Mouse (Mus musculus) brain, embryonic 18.5 days (tissue): ENCODE results near the gene Fbxo41.

Experiments
- DNase-seq: peaks from one replicate; pipeline ENCODE4 v3.0.0-alpha.2; 2012; ENCODE audit warnings: low read depth, low spot score

Gene Fbxo41

DNA sequence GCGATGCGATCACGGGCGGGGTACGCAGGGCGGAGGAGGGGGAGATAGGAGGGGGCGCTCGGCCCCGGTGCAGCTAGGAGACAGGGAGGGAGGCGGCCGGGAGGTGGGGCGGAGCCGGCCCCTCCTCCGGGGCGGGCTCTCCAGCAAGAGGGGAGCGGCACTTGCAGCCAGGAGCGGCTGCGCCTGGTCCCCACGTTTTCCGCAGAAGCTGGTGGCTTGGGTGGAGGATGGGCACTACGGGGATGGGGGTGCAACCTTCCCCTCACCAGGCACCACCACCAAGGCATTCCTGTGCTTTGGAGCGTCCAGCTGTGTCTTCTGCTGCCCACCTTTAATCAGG is at the start of gene Fbxo41:
Gene Fbxo41, minus strand, starts transcription at position 84 of the 340 bp plus-strand sequence.
- DNase-seq, result peak; percentile 66

DNA sequence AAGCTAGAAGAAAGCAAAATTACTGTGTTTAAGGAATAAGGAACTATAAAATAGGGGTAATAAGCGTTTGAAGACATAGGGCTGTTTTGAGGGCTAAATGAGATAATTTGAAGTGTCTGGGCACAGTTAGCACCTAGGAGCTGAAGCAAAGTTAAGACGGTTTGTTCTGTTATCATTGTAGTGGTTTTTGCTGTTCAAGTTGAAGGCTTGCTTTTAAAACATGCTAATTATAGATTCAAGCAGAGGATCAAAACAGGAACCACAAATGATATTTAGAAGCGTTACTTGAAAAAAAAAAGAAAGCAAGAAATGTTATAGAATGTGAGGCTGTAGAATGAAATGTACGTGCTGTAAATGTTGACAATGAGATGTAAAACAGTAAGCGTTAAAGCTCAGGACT is 44.8 kb upstream of the Fbxo41 start:
- DNase-seq, result no peak

DNA sequence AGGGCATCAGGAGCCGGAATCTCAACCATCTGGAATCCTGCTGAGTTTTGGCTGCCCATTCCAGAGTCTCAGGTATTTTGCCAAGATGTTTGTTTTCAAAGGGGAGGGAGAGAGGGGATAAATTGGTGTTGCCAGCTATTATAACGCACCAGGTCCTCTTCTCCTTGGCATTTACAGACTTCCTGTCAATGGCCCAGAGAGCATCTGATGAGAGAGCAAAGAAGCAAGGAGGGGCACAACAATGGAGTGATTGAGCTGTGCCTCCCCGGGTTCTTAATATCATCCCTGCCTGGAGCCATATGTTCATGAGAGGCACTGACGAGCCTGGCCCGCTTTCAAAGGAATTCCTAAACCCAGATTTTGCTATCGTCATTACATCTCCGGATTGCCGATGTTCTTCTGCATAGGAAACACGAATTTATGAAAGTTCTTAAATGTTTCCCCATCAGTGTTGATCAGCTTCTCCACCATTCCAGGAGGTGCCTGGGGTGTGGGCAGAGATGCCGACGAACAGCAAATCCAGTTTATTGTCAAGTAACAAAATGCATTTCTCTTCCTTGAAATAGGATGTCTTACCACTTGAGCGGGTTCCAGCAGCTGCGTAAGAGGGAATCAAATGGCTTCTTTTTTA is 41.6 kb upstream of the Fbxo41 start:
- DNase-seq, result peak; percentile 4

DNA sequence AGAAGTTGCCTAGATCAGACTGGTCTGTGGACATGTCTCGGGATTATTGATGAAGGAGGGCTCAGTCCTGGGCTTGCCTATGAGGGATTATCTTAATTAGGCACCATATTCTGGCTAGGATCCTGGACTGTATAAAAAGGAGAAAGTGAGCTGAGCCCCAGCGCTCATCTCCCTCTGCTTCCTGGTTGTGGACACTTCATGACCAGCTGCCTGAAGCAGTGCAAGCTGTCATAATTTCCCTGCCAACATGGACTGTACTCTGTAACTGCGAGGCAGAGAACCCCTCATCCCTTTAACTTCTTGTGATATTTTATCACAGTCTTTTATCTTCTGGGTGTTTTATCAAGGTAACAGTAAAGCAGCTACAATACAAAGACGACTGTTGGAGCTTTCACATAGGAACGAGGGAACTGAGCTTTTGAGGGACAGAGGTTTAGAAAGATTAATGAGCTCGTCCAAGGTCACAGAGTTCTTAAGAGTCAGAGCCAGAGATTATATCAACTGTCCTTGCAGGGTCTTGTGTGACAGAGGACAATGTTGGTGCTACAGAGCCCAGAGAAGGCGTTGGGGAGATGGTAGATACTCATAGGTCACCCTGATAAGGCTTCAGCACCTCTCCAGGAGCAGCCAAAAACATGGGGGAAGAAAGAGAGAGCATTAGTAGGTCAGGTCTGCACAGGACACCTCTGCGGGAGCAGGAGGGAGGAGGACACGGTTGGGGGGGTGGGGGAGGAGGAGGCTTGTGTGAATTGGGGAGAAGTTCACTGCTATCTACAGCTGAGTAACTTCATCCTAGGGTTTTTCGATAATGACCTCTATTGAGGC is 40.8 kb upstream of the Fbxo41 start:
- DNase-seq, result no peak

DNA sequence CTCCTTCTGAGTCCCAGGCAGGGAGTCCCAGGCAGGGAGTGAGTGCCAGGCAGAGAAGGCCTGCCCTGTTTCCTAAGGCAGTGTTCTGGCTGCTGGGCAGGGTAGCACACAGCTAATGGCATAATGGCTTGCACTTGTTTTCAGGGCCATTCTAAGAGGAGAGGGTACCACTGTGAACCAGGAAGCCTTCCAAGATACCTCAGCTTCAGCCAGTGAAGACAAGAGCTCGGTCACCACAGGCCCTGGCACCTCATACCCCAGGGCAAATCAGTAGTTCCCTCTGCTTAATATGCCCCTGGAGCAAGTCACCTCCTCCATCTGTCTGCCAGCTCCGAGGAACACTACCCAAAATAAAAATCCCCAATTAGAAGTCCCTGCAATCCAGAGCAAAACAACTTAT is 20.0 kb upstream of the Fbxo41 start:
- no peak for DNase-seq

DNA sequence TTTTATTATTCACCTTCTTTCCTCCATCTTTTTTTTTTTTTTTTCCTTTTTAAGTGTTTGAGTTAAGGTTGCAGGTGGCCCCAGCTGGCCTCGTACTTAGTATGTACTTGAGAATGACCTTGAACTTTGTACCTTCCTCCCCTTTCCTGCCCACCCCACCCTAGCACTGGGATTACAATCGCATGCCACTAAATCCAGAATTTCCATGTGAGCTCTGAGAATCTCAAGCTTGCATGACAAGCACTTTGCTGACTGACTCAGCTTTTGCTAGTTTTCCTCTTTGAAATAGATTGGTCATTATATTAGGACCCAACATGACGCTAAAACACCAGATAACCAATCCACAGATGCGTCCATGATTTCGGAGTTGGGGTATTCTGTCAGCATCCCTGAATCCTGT is 19.2 kb upstream of the Fbxo41 start:
- no peak for DNase-seq

DNA sequence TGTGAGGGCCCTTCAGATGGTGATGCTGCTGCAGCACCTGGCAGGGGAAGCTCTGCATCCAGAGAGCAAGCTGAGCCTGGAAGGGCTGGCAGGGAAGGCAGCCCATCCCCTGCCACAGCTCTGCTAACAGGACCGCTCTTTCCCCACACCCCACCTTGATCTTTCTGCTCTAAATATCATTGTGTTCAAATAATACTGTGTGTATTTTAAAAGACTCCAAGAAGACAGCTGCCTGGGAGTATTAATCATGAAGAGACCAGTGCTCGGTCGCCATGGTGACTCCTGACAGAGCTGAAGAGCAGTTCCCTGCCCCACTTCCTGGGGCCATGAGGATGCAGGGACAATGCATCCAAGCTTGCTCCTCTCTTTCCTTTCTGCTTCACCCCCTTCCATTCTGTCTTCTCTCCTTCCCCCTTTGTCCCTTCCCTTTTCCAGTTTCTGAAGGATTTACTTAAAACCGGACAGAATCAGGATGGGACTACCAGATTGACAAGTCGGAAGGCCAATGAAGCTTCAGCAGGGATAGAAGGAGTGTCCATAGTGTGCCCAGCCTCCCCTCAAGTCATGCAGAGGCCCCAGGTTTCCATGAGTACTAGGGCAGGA is 15.4 kb upstream of the Fbxo41 start:
- peak; percentile 47 for DNase-seq

DNA sequence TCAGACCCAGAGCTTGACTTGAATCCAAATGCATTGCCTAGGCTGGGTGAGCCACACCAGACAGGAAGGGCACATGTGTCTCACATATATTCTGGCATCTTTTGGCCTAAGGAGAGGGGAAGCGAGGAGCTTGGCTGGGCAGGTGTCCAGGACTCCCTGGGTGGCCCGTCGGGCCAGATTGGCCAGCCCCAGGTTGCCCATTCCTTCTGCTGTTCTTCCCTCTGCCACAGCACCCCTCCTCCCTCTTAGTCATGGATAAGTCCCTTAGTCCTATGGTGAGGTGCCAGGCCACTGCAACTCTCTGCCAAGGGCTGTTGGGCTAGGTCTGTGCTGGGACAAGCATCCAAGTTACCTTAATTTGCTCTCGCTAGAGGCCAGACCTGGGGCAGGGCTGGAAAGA is 13.1 kb upstream of the Fbxo41 start:
- DNase-seq, result no peak

DNA sequence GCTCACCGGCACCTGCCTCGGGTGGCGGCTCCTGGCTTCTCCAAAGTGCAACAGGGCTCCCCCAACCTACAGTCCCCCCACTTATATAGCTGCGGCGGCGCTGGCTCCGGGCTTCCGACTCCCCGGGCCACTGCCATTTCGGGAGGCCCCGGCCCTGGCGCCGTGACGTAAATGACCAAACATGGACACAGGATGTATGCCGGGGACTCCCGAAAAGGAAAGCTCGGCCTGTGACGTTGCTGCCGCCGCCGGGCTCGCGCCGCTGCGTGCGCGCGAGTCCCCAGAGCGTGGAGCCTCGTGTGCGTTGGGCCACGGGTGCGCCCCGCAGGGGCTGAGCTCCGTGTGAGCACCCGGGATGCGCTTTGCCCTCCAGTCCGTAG is 10.7 kb upstream of the Fbxo41 start, which contains the start of gene Egr4:
Gene Egr4, minus strand, starts transcription at position 59 of the 380 bp plus-strand sequence.
- peak; percentile 54 for DNase-seq

DNA sequence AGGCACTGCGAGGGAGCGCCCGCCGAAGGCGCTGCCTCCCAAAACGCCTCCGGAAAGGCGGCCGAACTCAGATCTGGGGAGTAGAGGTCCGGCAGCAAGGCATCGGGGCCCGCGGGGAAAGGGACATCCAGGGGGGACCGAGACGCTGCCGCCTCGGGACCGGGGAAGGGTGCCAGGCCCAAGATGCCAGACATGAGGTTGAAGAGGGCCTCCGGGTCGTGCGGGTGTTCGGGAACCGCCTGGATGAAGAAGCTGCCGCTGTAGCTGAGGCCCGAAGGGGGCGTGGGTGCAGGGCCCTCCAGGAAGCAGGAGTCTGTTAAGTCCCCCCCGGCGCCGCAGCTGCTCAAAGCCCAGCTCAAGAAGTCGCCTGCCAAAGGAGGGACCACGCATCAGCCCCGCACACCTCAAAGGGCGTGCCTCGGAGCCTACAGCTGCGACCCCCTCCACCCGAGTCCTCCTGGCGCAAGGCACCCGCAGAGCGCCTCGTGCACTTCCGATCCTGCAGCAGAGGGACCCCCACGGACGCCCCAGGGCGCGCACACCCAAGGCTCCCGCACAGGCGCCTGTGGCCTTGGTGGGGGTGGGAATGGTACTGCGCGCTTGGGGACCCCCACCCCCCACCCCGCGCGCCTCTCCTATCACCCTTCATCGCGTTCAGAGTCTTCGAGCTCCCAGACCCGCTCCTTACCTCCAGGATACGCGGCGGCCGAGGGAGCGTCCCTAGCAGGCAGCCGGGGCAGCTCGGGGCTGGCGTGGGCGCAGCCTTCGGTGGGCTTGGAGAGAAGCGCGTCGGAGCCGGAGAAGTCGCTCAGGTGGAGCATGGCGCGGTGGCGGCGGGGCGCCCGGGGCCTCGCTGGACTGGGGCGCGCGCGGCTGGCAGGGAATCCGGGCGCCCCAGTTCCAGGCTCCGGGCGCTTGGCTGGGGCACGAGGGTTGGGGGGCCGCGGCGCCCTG is 10.1 kb upstream of the Fbxo41 start:
- no peak for DNase-seq

DNA sequence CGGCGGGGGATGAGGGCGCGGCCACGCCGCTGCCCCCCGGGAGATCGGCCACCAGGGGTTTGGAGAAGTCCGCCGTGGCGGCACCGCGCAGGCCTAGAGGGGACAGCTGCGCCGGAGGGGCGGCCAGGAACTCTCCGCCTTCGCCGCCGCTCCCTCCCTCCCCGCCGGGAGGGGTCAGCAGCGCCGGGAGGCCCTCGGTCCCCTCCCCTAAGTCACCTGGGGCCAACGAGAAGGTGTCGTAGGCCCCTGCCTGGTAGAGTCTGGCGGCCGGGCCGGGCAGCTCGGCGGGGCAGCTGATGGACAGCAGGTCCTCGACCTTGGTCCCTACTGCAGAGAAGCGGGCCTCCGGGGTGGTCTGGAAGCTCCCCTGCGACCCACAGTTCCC is 9.3 kb upstream of the Fbxo41 start:
- DNase-seq, result no peak

DNA sequence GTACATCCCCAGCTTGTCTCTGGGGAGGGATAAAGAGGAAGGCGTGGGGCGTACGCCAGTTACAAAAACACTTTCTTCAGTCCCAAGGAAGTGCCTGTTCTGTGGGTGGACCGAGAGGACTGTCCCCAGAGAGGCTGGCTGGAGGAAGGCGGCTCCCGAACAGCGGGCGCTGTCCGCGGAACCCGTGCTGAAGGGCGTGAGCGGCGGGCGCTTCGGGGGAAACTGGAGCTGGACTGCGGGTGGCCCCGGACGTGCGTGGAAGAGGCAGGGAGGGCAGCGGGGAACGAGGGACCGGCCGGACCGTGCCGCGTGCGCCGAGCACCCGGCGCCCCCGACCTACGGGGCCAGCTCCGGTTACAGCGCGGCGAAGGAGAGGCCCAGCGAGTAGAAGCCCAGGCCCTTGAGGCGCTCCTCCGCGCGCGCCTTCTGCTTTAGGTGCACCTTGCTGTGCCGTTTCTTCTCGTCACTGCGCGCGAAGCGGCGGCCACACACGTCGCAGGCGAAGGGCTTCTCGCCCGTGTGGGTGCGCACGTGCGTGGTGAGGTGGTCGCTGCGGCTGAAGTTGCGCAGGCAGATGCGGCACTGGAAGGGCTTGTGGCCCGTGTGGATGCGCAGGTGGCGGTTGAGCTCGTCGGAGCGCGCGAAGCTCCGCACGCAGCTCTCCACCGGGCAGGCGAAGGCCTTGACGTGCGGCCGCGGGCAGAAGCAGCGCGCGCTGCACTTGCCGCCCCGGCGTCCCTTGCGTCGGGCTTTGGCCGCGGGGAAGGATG is 8.7 kb upstream of the Fbxo41 start:
- DNase-seq, result no peak

DNA sequence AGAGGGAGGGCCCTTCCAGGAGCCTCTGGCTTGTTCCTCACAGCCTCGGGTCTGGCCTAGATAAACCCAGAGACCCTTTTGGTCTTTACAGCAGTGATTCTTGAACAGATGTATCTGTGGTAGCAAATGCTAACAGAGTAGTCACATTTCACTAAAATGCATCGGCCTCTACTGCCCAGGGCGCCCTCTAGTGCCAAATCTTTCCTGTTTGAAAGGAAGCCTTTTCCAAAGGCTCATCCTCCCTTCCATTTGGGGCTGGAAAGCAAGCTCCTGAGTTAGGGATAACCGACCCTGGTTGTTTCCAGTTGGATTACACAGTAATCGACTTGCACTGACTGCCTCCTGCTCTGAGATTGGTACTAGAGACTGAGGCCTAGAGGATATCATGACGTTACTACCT is 7.7 kb upstream of the Fbxo41 start:
- no peak for DNase-seq

DNA sequence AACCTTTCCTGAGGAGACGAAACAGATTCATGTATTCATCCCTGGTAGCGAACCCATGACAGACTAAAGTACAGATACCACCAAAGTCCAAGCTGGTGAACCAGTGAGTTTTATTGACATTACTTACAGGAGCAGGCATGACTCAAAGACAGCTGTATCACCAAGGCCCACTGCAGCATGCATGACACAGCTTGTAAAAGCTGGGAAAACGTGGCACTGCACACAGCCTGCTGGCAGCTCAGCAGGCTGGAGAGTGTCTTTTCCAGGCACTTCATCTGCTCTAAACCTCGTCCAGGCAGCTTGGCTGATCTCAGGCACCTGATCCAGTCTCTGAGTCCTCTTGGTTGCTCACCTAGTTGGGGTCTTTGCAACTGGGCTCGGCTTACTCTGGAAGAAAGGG is 5.8 kb upstream of the Fbxo41 start:
- no peak for DNase-seq

DNA sequence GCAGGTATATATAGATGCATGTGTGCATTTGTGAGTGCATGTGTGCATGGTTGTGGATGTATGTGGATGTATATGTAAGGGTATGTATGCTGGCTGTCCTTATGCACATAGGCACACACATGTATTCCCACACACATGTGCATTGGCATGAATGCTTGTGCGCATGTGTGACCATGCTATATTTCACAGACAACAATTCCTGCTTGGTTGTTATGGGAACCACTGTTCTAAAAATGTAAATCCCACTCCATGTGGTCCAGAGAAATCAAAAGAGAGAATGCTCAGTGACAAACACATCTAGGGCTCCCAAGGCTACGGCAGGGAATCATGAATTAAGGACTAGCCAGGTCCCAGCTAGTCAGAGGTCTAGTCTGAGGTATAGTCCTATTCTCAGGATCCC is 2.1 kb upstream of the Fbxo41 start:
- DNase-seq, result no peak

DNA sequence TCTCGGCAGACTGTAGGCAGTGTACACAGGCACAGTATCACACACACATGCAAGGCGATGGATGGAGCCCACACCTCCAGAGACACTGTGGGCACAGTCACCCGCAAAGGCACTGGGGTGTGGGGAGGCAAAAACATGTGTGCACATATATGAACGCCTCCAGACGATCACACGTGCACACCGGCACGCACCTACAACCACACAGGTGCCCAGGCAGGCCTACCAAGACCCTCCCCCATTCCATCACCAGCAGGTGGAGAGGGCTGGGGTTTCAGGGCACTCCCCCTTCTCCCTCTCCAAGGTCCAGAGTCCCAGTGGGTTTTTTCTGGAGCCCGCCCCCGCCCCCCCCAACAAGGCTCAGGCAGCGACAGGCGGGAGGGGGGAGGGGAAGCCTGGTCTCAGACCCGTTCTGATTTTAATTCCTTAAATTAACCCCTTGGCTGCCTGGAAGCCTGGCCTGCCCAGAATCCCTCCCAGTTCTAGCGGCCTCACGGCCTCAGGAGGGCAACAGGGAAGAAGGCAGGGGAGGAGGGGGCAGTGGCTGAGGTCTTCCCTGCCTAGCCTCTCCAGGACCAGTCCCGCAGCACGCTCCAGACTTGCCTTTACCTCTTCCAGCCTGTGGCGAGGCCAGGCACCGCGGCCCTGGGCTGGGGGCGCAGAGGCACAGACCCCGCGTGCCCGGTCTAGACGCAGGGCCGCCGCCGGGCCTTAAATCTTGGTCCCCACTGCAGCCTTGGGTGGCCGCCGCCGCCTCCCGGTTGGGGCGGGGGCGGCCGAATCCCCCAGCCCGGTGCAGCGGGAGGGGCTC is 487 bp downstream of the Fbxo41 start:
- peak; percentile 28 for DNase-seq

DNA sequence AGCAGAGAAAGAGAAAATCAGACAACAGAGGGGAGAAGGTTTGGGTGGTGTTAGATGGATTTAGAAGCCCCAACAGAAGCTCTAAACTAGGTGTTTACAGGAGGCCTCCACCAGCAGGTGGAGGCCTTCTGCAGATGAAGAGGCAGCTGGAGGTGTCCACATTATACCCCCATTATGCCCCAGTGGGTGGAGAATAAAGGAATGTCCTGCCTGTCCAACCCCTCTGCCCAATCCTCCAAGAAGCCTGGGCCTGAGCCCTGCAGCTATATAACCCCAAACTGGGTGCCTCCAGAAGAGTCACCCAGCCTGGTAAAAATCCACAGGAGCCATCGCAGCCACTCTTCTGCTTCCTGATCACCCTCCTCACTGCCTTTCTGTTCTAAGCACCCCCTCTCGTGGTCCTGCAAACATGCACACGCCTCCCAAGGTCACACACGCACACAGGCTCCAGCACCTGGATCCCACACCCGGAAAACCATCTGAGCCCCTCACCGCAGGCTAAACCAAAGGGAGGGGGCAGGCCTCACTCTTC is 1.2 kb downstream of the Fbxo41 start:
- no peak for DNase-seq

DNA sequence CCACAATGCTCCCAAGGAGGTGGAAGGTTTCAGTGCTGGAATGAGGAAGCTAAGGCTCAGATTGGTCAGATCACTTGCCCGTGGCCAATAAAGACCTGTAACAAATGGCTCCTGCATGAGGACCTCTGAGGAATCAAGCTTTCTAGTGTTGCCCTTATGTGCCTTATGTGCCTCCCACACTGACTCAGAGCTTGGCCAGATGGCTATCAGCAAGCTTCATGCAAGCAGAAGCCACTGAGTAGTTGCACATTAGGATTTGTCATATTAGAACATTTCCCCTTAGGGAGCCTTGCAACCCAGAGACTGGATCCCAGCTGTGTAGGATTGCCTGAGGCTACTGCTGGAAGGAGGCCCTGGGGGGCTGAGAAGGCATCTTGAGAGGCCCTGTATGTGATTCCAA is 2.4 kb downstream of the Fbxo41 start:
- DNase-seq, result no peak

DNA sequence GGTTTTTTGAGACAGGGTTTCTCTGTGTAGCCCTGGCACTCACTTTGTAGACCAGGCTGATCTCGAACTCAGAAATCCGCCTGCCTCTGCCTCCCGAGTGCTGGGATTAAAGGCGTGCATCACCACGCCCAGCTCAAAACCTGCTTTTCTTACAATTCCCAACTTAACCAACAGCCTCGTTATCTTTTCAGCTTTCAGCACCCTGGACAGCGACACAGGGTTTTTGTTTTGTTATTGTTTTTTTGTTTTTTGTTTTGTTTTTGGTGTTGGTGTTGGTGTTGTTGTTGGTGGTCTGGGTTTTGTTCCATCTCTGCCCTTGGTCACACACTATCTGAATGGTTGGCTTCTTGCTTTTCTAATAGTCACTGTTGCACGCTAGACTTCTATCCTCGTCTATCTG is 4.6 kb downstream of the Fbxo41 start:
- no peak for DNase-seq

DNA sequence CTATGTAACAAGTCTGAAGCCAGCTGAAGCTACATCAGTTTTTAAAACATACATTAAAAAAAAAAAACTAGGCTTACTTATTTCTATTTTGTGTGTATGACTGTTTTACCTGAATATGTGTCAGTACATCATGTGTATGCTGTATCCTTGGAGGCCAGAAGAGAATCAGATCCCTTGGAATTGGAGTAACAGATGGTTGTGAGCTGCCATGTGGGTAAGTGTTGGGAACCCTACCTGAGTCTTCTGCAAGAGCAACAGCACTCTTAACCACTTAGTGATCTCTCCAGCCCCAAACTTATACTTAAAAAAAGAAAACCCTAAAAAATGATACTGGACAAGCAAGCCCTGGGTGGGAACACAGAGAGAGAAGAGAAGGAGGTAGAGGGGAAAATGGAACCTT is 5.8 kb downstream of the Fbxo41 start:
- no peak for DNase-seq
